Mouse (Mus musculus) splenic B cell, adult 2 months (primary cell): Measurements from ENCODE around the gene Pctp.

Experiments used
- DNase-seq: peaks from one replicate; pipeline ENCODE4 v3.0.0-alpha.2; 2011; ENCODE audit warnings: low read depth, low spot score
- H3K27me3 ChIP-seq: 2 replicates; pipeline ENCODE4 v1.6.1; 2012; ENCODE audit warnings: mild to moderate bottlenecking, low read length, moderate library complexity, mixed read lengths; ENCODE audit not compliant: control insufficient read depth, poor library complexity, insufficient read depth, severe bottlenecking
- H3K36me3 ChIP-seq: 2 replicates; pipeline ENCODE4 v1.6.1; 2012; ENCODE audit warnings: mild to moderate bottlenecking, low read length, moderate library complexity, mixed read lengths; ENCODE audit not compliant: control insufficient read depth, poor library complexity, insufficient read depth, severe bottlenecking

Pctp gene

GRCm38 (mm10) chr11:90002231-90002986, at the start of gene Pctp:
Gene Pctp, minus strand, starts transcription at chr11:90002894.
- Histone ChIP-seq H3K36me3 (no peaks in the 10 kb centered on the region), H3K27me3 (no peaks in the 10 kb centered on the region; the same call in 1 of the 2 replicates)
- DNase-seq: peak; percentile 87

GRCm38 (mm10) chr11:90050016-90050415, 47.3 kb upstream of the Pctp start:
- no peaks in the 10 kb centered on the region for H3K36me3 ChIP-seq
- H3K27me3 ChIP-seq: no peaks in the 10 kb centered on the region
- no peak for DNase-seq

DNA sequence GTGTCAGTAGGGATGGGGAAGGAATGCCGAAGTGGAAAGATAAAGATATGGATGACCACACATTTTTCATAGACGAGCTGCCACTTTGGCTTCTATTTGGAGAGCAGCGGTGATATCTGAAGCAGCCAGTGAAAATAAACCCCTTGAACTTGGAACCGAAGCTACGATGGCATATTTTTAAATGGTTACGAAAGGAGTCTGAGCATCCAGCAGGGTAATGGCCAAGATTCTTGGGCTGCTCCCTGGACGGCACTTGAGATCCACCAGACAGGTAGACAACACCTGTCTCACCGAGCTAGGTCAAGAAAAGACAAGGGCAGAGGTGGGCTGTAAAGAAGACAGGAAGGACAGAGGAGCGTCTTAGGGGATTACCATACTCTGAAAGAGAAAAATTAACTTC, 44.6 kb upstream of the Pctp start:
- Histone ChIP-seq H3K36me3 (no peaks in the 10 kb centered on the region), H3K27me3 (no peaks in the 10 kb centered on the region)
- no peak for DNase-seq

- Histone ChIP-seq H3K36me3 (no peaks in the 10 kb centered on the region), H3K27me3 (no peaks in the 10 kb centered on the region)
- DNase-seq: no peak
Observed at GRCm38 (mm10) chr11:90046211-90046610, 43.5 kb upstream of the Pctp start.

DNA sequence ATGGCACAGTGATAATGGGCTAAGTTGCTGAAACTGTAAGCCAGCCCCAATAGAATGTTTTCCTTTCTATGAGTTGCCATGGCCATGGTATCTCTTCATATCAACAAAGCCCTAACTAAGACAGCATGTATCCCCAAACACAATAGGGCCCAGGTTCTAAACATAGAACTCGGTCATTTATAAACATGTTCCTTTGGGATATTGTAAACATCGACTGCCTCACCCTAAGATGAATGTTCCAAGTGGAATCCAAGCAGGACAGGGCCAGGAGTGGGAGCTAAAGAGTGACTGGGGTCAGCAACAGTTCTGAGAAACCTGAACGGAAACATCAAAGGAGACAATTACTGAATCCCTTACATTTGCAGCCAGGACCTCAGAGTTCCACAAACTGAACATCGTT, 41.8 kb upstream of the Pctp start:
- Histone ChIP-seq H3K36me3 (no peaks in the 10 kb centered on the region), H3K27me3 (no peaks in the 10 kb centered on the region)
- no peak for DNase-seq

GRCm38 (mm10) chr11:90038022-90038421, 35.3 kb upstream of the Pctp start:
- Histone ChIP-seq H3K27me3 (no peaks in the 10 kb centered on the region), H3K36me3 (no peaks in the 10 kb centered on the region)
- DNase-seq: no peak

DNA sequence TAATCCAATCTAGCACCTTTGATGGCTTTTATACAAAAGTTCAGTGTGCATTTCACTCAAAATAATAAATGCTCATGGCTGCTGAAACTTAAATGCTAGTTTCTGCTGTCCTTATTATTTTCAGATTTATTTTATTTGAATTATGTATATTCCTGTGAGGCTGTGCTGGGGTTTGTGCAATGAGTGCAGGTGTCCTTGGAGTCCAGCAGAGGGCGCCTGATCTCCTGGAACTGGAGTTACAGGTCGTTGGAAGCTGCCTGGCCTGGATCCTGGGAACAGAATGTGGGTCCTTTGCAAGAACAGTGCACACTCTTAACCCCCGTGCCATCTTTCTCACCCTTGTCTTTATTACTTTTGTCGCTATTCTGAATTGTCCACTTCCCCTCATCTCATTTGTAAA, 33.7 kb upstream of the Pctp start:
- H3K36me3 ChIP-seq: no peaks in the 10 kb centered on the region
- DNase-seq: no peak
- H3K27me3 ChIP-seq: no peaks in the 10 kb centered on the region

DNA sequence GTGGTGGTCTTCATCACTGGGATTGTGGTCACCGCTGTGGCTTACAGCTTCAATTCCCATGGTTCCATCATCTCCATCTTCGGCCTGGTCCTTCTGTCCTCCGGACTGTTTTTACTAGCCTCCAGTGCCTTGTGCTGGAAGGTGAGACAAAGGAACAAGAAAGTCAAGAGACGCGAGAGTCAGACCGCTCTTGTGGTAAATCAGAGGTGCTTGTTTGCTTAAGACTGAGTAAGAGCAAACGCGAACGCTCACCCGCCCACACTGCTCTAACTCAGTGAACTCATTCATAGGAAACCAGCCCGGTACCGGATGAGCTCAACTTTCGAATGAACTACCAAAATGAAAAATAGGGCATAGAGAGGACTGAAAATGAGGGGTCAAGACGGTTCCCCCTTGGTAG, 32.8 kb upstream of the Pctp start:
- H3K36me3 ChIP-seq: no peaks in the 10 kb centered on the region
- no peak for DNase-seq
- no peaks in the 10 kb centered on the region for H3K27me3 ChIP-seq

DNA sequence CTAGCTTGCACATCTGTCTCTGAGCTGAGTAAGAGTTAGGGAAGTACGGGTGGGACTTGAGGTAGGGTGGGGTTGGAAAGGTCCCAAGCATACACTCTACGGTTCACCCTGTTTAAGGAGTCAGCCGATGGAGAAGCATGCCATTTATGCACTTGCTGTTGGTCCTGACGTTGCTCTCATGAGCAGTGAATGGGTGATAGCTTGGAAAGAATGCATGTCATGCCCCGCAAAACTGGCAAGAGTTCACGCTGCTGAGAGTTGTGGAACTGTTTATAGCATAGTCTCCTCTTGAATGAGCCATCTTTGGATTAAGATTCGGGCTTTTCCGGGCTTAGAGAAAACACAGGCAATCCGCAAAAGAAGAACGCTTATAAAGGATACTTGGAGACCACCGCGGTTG, 32.0 kb upstream of the Pctp start:
- DNase-seq: no peak
- Histone ChIP-seq H3K36me3 (no peaks in the 10 kb centered on the region), H3K27me3 (no peaks in the 10 kb centered on the region)

- H3K27me3 ChIP-seq: no peaks in the 10 kb centered on the region
- DNase-seq: no peak
- H3K36me3 ChIP-seq: no peaks in the 10 kb centered on the region
Observed at GRCm38 (mm10) chr11:90033442-90033841, 30.7 kb upstream of the Pctp start.

DNA sequence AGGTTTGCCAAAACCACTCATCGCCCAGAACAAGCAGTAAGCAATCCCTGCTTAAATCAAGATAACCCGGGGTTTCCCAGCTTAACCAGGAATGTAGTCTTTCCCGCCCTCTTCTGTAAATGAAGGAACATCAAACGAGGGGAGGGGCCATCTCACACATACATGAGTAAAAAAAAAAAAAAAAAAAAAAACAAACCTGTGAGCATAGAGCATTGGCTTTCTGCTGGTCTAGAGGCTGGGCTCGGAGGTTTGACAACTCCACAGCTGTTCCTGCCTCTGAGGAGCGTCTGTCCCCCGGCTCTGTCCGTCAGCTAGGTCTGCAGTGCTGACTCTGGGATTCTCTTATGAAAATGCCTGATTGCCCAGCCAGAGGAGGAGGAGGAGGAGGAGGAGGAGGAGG, 30.1 kb upstream of the Pctp start:
- H3K36me3 ChIP-seq: no peaks in the 10 kb centered on the region
- no peak for DNase-seq
- H3K27me3 ChIP-seq: no peaks in the 10 kb centered on the region

GRCm38 (mm10) chr11:90031076-90031475, 28.4 kb upstream of the Pctp start:
- Histone ChIP-seq H3K36me3 (no peaks in the 10 kb centered on the region), H3K27me3 (no peaks in the 10 kb centered on the region)
- DNase-seq: no peak

DNA sequence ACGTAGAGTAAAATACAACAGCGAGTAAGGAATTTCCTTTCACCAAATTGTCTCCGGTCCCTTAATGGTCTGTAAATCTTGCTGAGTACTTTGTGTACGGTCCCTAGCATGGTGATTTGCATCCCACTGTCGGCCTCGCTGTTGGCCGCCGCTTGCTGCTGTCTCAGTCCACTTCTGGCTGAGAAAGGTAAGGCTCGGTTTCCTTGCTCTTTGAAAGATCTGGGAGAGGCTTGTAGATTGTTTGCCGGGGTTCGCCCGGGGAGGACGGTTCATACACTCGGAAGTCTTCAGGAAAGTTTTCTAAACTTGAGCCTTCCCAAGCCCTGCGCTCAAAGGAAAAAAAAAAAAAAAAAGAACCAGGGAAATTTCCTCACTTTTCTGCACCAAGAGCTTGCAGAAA, 27.9 kb upstream of the Pctp start:
- no peaks in the 10 kb centered on the region for H3K36me3 ChIP-seq
- no peaks in the 10 kb centered on the region for H3K27me3 ChIP-seq
- peak; percentile 60 for DNase-seq

GRCm38 (mm10) chr11:90029841-90030398, 27.2 kb upstream of the Pctp start, which contains the start of gene Tmem100:
Gene Tmem100, plus strand, starts transcription at chr11:90030348.
- no peak for DNase-seq
- Histone ChIP-seq H3K27me3 (no peaks in the 10 kb centered on the region), H3K36me3 (no peaks in the 10 kb centered on the region)

- H3K36me3 ChIP-seq: no peaks in the 10 kb centered on the region
- H3K27me3 ChIP-seq: no peaks in the 10 kb centered on the region
- DNase-seq: peak; percentile 73
Observed at GRCm38 (mm10) chr11:90029354-90029753, 26.7 kb upstream of the Pctp start.

DNA sequence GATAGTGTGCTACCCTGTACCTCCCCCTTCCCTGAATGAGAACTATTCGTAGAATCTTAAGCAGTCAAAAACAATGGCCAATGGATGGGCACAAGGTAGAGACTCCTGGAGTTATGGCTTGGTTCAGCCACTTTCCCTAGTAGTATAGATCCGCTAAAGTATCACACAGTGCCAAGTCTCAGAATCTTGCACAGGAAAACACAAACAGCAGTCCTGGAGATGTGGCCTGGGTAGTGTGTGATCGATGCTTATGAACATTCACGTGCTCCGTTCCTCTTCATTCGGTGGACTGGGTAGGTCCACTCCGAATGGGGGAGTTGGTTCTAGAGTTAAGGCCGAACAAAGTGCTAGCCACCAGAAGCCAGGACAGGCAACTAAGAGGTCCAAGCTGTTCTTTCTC, 26.1 kb upstream of the Pctp start:
- no peak for DNase-seq
- Histone ChIP-seq H3K27me3 (no peaks in the 10 kb centered on the region), H3K36me3 (no peaks in the 10 kb centered on the region)
